Mouse (Mus musculus) intestine, embryonic 16.5 days (tissue): ENCODE data around the gene Sf3b4. TPM values are rescaled to one million over a fixed set of nuclear protein-coding genes. Genes with fewer than 3 reads are reported as not detected.

Experiments
- ATAC-seq: fragments of 200-750 bp; cut with Nextera tagmentation; 2 replicates; pipeline ENCODE4 v1.8.0; 2017; ENCODE audit warnings: moderate TSS enrichment, moderate library complexity
- H3K27ac ChIP-seq: fragments of 300-500 bp; sonication (generic); 2 replicates; pipeline ENCODE4 v1.5.1; 2014; ENCODE audit warnings: mild to moderate bottlenecking, low read length
- H3K27me3 ChIP-seq: fragments of 300-500 bp; sonication (generic); replicated peaks from 2 replicates; pipeline ENCODE4 v1.6.1; 2014; ENCODE audit warnings: low read length, control low read depth, mixed read lengths; ENCODE audit not compliant: control insufficient read depth, insufficient read depth
- H3K36me3 ChIP-seq: fragments of 300-500 bp; sonication (generic); 2 replicates; pipeline ENCODE4 v1.6.1; 2014; ENCODE audit warnings: low read length, control low read depth; ENCODE audit not compliant: control insufficient read depth, insufficient read depth
- H3K4me1 ChIP-seq: fragments of 300-500 bp; sonication (generic); 2 replicates; pipeline ENCODE4 v1.6.1; 2014; ENCODE audit warnings: low read length, control low read depth, mixed read lengths; ENCODE audit not compliant: control insufficient read depth, insufficient read depth
- H3K4me2 ChIP-seq: fragments of 300-500 bp; sonication (generic); 2 replicates; pipeline ENCODE4 v1.6.1; 2014; ENCODE audit warnings: low read depth, low read length, control low read depth
- H3K4me3 ChIP-seq: fragments of 300-500 bp; sonication (generic); 2 replicates; pipeline ENCODE4 v1.5.1; 2014; ENCODE audit warnings: mild to moderate bottlenecking, low read length
- H3K9ac ChIP-seq: fragments of 300-500 bp; sonication (generic); 2 replicates; pipeline ENCODE4 v1.6.1; 2014; ENCODE audit warnings: low read depth, low read length
- H3K9me3 ChIP-seq: fragments of 300-500 bp; sonication (generic); 2 replicates; pipeline ENCODE4 v1.6.1; 2016; ENCODE audit warnings: low read length, control low read depth; ENCODE audit not compliant: control insufficient read depth
- WGBS: fragments of 180-500 bp; shearing (Covaris S2); extraction: QIAGEN DNeasy Blood & Tissue Kit; methylation state at CpG from one replicate; pipeline ENCODE4 v1.1.7; 2014; 5-methylcytosine and 5-hydroxymethylcytosine counted together
- polyA plus RNA-seq: library from polyadenylated mRNA; unstranded; fragments of >200 nt; fragmentation: Nextera tagmentation; extraction: Ambion mirVana; gene quantifications from 2 replicates; pipeline ENCODE4 v1.2.1, GENCODE M21; 2015

Sf3b4 gene
- polyA plus RNA-seq, 1 experiment from 2014 or later: 154 TPM

DNA sequence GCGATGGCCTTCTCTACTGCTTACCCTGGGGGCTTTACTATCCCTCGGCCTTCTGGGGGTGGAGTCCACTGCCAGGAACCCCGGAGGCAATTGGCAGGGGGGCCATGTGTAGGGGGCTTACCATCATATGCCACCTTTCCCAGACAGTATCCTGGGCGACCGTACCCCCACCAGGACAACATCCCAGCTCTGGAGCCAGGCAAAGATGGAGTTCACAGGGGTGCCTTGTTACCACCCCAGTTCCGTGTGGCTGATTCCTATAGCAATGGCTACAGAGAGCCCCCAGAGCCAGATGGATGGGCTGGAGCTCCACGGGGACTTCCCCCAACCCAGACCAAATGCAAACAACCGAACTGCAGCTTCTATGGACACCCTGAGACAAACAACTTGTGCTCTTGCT, 16.6 kb upstream of the Sf3b4 start:
- no peak for ATAC-seq
- Histone ChIP-seq H3K27me3 (no peaks in the 10 kb centered on the region), H3K36me3 (peaks cover 9% of the 10 kb centered on the region; the same call in 1 of the 2 replicates), H3K27ac (no peak overlapping the region), H3K4me3 (no peak overlapping the region), H3K9ac (no peak overlapping the region), H3K4me2 (no peak overlapping the region), H3K4me1 (peaks cover 13% of the 10 kb centered on the region), H3K9me3 (no peaks in the 10 kb centered on the region)
- 84% methylated on average over 8 of the region's 8 CpGs for WGBS

- no peaks in the 10 kb centered on the region; the same call in 1 of the 2 replicates for H3K36me3 ChIP-seq
- peak overlapping the region; percentile 90; the same call in 1 of the 2 replicates for H3K4me2 ChIP-seq
- H3K27me3 ChIP-seq: no peaks in the 10 kb centered on the region
- peak overlapping the region; percentile 13; the same call in 1 of the 2 replicates for H3K4me3 ChIP-seq
- WGBS: 56% methylated on average over 4 of the region's 4 CpGs
- H3K27ac ChIP-seq: peak overlapping the region; percentile 92
- peaks cover 13% of the 10 kb centered on the region for H3K4me1 ChIP-seq
- ATAC-seq: peak; percentile 37
- no peaks in the 10 kb centered on the region for H3K9me3 ChIP-seq
- H3K9ac ChIP-seq: peak overlapping the region; percentile 50
Measured at GRCm38 (mm10) chr3:96159820-96160219, 12.3 kb upstream of the Sf3b4 start.

GRCm38 (mm10) chr3:96160222-96160802, 11.8 kb upstream of the Sf3b4 start:
- peak overlapping the region; percentile 68 for H3K9ac ChIP-seq
- H3K4me1 ChIP-seq: peaks cover 13% of the 10 kb centered on the region
- 40% methylated on average over 4 of the region's 4 CpGs for WGBS
- H3K36me3 ChIP-seq: no peaks in the 10 kb centered on the region; the same call in 1 of the 2 replicates
- peak overlapping the region; percentile 56 for H3K4me3 ChIP-seq
- H3K27ac ChIP-seq: peak overlapping the region; percentile 92
- H3K9me3 ChIP-seq: no peaks in the 10 kb centered on the region
- H3K4me2 ChIP-seq: peak overlapping the region; percentile 90
- peak; percentile 85 for ATAC-seq
- no peaks in the 10 kb centered on the region for H3K27me3 ChIP-seq

GRCm38 (mm10) chr3:96160803-96161516, 11.2 kb upstream of the Sf3b4 start:
- Histone ChIP-seq H3K4me2 (peak overlapping the region; percentile 90), H3K4me3 (peak overlapping the region; percentile 56), H3K36me3 (no peaks in the 10 kb centered on the region), H3K4me1 (peaks cover 13% of the 10 kb centered on the region), H3K27ac (peak overlapping the region; percentile 92), H3K9me3 (no peaks in the 10 kb centered on the region), H3K9ac (peak overlapping the region; percentile 68), H3K27me3 (no peaks in the 10 kb centered on the region)
- WGBS: 2% methylated on average over 12 of the region's 12 CpGs
- ATAC-seq: peak; percentile 77

DNA sequence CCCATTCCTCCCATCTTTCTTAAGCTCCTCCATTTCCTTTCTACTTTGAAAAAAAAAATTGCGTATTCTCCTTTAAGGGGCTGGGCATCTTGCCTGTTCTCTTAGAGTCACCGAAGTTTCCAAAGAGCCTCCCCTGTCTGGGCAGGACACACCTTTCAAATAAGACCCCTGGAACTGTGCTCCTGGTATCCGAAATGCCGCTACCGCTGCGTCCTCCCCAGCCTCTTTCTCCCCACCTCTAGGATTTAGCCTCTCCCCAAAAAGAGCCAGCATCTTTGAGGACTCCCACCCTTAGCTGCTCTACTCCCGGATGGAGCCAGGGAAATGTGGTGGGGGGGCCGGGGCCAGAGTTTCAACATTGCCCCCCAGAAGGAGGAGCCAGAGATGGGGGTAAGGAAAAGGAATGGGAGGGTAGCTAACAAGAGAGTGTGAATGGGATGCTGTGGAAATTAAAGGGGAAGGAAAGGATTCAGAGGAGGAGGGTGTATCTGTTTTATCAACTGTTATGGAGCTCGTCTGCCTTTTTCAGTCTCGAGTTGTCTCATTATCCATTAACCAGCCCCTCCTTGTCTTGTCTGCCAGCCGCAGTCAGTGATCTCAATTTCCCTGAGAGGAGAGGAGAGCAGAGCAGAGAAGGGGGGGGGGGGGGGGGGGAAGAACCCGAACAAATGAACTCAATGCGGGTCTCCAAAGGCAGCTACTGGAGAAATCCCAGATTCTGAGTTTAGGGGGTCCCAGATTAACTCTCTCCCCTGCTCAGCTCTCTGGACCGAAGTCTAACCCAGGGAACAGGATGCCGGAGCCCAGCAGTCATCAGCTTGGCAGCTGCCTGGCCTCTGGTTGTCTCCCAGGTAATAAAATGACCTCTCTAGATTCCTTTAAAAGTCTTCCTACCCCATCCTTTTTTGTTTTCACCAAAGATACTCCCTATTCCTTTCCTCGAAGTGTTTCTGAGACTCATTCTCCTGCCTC, 10.0 kb upstream of the Sf3b4 start, which contains the start of gene Mtmr11:
Mtmr11 (plus strand) TSS at position 136 of the 972 bp plus-strand sequence.
- H3K4me2 ChIP-seq: peak within 1 kb of the TSS; percentile 90
- no peaks in the 10 kb centered on the region for H3K36me3 ChIP-seq
- WGBS: 2% methylated on average over 15 of the region's 16 CpGs
- H3K27ac ChIP-seq: peak within 1 kb of the TSS; percentile 92
- no peaks in the 10 kb centered on the region for H3K27me3 ChIP-seq
- H3K4me3 ChIP-seq: peak within 1 kb of the TSS; percentile 56
- peak; percentile 48 for ATAC-seq
- H3K4me1 ChIP-seq: peaks cover 13% of the 10 kb centered on the region
- H3K9ac ChIP-seq: peak within 1 kb of the TSS; percentile 68
- H3K9me3 ChIP-seq: no peaks in the 10 kb centered on the region

DNA sequence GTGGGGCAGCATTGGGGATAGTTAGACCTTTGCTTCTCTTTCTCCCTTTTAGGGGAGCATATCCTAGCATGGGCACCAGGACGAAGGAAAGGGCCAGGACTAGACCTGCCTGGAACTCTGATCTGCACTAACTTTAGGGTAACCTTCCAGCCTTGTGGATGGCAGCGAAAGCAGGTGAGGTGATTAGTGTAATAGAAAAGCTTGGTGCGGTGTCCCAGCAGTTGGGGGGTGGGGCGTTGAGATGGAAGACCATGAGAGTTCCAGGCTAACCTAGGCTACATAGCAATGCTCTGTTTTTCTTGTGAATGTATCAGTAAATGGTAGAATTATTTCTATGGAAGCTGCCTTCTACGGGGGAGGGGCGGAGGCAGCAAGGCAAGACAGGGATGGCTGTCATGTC, 9.1 kb upstream of the Sf3b4 start:
- H3K9me3 ChIP-seq: no peaks in the 10 kb centered on the region
- peak overlapping the region; percentile 90 for H3K4me2 ChIP-seq
- H3K36me3 ChIP-seq: no peaks in the 10 kb centered on the region
- ATAC-seq: no peak
- no peaks in the 10 kb centered on the region for H3K27me3 ChIP-seq
- no peak overlapping the region for H3K27ac ChIP-seq
- WGBS: 91% methylated on average over 6 of the region's 6 CpGs
- H3K4me1 ChIP-seq: peaks cover 13% of the 10 kb centered on the region
- 0 out of 2 replicates have a peak overlapping the region, but pooled peaks have one; percentile 20 for H3K9ac ChIP-seq
- H3K4me3 ChIP-seq: peak overlapping the region; percentile 56

DNA sequence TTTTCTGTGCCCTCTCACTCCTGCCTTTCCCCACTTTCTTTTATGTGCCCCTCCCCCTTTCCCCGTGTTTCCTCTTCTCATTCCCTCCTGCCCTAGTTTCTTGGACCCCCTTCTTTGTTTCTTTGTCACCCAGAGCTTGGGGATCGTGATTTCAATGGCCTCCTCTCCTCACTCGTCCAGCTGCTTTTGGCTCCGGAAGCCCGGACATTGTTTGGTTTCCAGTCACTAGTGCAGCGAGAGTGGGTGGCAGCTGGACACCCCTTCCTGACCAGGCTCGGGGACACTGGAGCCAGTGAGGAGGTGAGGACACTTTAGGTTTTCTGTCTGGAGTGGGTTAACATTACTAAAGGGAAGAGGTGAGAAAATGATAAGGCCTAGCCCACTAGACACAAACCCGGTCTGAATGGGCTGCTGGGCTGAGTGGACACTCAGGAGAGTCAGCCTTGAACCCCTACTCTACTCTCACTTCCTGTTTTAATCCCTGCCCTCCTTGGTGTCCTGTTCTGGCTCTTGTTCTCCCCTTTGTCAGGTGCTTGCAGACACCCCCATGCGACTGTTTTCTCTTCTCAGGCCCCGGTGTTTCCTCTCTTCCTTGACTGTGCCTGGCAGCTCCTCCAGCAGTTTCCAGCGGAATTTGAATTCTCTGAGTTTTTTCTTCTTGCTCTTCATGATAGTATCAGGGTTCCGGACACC, 3.5 kb upstream of the Sf3b4 start:
- no peaks in the 10 kb centered on the region for H3K9me3 ChIP-seq
- H3K4me2 ChIP-seq: no peak overlapping the region
- no peaks in the 10 kb centered on the region for H3K27me3 ChIP-seq
- WGBS: 69% methylated on average over 12 of the region's 12 CpGs
- no peak overlapping the region for H3K9ac ChIP-seq
- no peak for ATAC-seq
- H3K27ac ChIP-seq: no peak overlapping the region
- peaks cover 4% of the 10 kb centered on the region; the same call in 1 of the 2 replicates for H3K36me3 ChIP-seq
- no peak overlapping the region for H3K4me3 ChIP-seq
- peaks cover 10% of the 10 kb centered on the region for H3K4me1 ChIP-seq

DNA sequence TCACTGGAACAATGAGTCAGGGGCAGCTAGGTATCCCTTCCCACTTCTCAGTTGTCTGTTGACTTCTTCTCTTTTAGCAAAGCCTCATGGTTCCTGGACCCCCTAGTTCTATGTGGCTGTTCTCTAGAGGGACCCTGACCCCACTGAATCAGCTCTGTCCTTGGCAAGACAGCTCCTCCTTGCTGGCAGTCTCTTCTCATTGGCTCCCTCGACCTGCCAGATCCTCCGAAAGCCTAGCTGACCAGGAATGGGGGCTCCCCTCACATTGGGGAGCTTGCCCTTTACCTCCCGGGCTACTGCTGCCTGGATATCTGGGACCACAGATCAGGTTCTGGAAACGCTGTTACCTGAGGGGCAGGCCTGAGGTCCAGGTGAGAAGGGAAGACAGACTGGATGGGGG, 1.9 kb upstream of the Sf3b4 start:
- H3K4me3 ChIP-seq: no peak overlapping the region
- peaks cover 15% of the 10 kb centered on the region for H3K4me1 ChIP-seq
- no peak overlapping the region for H3K4me2 ChIP-seq
- 91% methylated on average over 4 of the region's 4 CpGs for WGBS
- no peak for ATAC-seq
- no peaks in the 10 kb centered on the region for H3K9me3 ChIP-seq
- H3K27ac ChIP-seq: peak overlapping the region; percentile 97; the same call in 1 of the 2 replicates
- no peaks in the 10 kb centered on the region for H3K27me3 ChIP-seq
- peaks cover 10% of the 10 kb centered on the region; the same call in 1 of the 2 replicates for H3K36me3 ChIP-seq
- peak overlapping the region; percentile 27; the same call in 1 of the 2 replicates for H3K9ac ChIP-seq
